Mouse (Mus musculus) midbrain, embryonic 13.5 days (tissue): ENCODE measurements around the gene Esyt1. TPM values are rescaled to one million over a fixed set of nuclear protein-coding genes. Genes with fewer than 3 reads are reported as not detected.
"Not testable (repeated sequence)": the region's sequence is repeated elsewhere in the genome, so short reads cannot be mapped to it uniquely, and the experiment has no call there.

Experiments used
- ATAC-seq: fragments of 200-750 bp; cut with Nextera tagmentation; 2 replicates; pipeline ENCODE4 v1.8.0; 2017; ENCODE audit warnings: mild to moderate bottlenecking, moderate TSS enrichment, moderate library complexity
- H3K27ac ChIP-seq: fragments of 300-500 bp; sonication (generic); 2 replicates; pipeline ENCODE4 v1.5.1; 2015; ENCODE audit warnings: inconsistent platforms, mild to moderate bottlenecking, moderate library complexity
- H3K27me3 ChIP-seq: fragments of 300-500 bp; sonication (generic); 2 replicates; pipeline ENCODE4 v1.6.1; 2015; ENCODE audit warnings: mild to moderate bottlenecking, inconsistent platforms
- H3K36me3 ChIP-seq: fragments of 300-500 bp; sonication (generic); 2 replicates; pipeline ENCODE4 v1.6.1; 2015; ENCODE audit warnings: mild to moderate bottlenecking, inconsistent platforms
- H3K4me1 ChIP-seq: fragments of 300-500 bp; sonication (generic); replicated peaks from 2 replicates; pipeline ENCODE4 v1.6.1; 2015; ENCODE audit warnings: inconsistent platforms
- H3K4me2 ChIP-seq: fragments of 300-500 bp; sonication (generic); replicated peaks from 2 replicates; pipeline ENCODE4 v1.6.1; 2015; ENCODE audit warnings: moderate library complexity, mild to moderate bottlenecking, inconsistent platforms
- H3K4me3 ChIP-seq: fragments of 300-500 bp; sonication (generic); replicated peaks from 2 replicates; pipeline ENCODE4 v1.5.1; 2015; ENCODE audit warnings: mild to moderate bottlenecking, inconsistent platforms
- H3K9ac ChIP-seq: fragments of 300-500 bp; sonication (generic); replicated peaks from 2 replicates; pipeline ENCODE4 v1.6.1; 2015; ENCODE audit warnings: mild to moderate bottlenecking, inconsistent platforms
- H3K9me3 ChIP-seq: fragments of 300-500 bp; sonication (generic); 2 replicates; pipeline ENCODE4 v1.6.1; 2016; ENCODE audit warnings: mild to moderate bottlenecking, inconsistent platforms
- WGBS: fragments of 180-500 bp; shearing (Covaris S2); methylation state at CpG from one replicate; pipeline ENCODE4 v1.1.7; 2015; 5-methylcytosine and 5-hydroxymethylcytosine counted together
- polyA plus RNA-seq: library from polyadenylated mRNA; unstranded; fragments of >200 nt; fragmentation: Nextera tagmentation; extraction: Ambion mirVana; gene quantifications from 2 replicates; pipeline ENCODE4 v1.2.1, GENCODE M21; 2015

The Esyt1 gene
- polyA plus RNA-seq, 1 experiment from 2014 or later, result 13.7 TPM

GRCm38 (mm10) chr10:128498590-128498989 lies 27.1 kb downstream of the Esyt1 start, which contains the start of gene Myl6b:
Myl6b (minus strand) TSS chr10:128498685.
- Histone ChIP-seq H3K9ac (peak within 1 kb of the TSS; percentile 67), H3K4me1 (peaks cover 35% of the 10 kb centered on the region), H3K4me3 (peak within 1 kb of the TSS; percentile 71), H3K36me3 (no peaks in the 10 kb centered on the region), H3K27ac (peak within 1 kb of the TSS; percentile 73), H3K9me3 (no peaks in the 10 kb centered on the region), H3K27me3 (peaks cover 10% of the 10 kb centered on the region; the same call in 1 of the 2 replicates), H3K4me2 (peak within 1 kb of the TSS; percentile 74)
- 0% methylated on average over 27 of the region's 27 CpGs for WGBS
- peak; percentile 85 for ATAC-seq

- Histone ChIP-seq H3K27ac (no peak overlapping the region), H3K4me1 (peaks cover 41% of the 10 kb centered on the region), H3K9ac (peak overlapping the region; percentile 32; the same call in 1 of the 2 replicates), H3K27me3 (peaks cover 10% of the 10 kb centered on the region; the same call in 1 of the 2 replicates), H3K36me3 (no peaks in the 10 kb centered on the region), H3K4me2 (no peak overlapping the region), H3K9me3 (no peaks in the 10 kb centered on the region), H3K4me3 (peak overlapping the region; percentile 3; the same call in 1 of the 2 replicates)
- no peak for ATAC-seq
- WGBS, result 40% methylated on average over 6 of the region's 6 CpGs
These were observed 28.4 kb downstream of the Esyt1 start for GRCm38 (mm10) chr10:128497134-128497737.

GRCm38 (mm10) chr10:128496509-128497077 lies 29.1 kb downstream of the Esyt1 start:
- Histone ChIP-seq H3K4me1 (peaks cover 48% of the 10 kb centered on the region), H3K4me2 (no peak overlapping the region), H3K27ac (no peak overlapping the region), H3K36me3 (peaks cover 4% of the 10 kb centered on the region), H3K9me3 (no peaks in the 10 kb centered on the region), H3K27me3 (peaks cover 10% of the 10 kb centered on the region; the same call in 1 of the 2 replicates), H3K9ac (no peak overlapping the region), H3K4me3 (no peak overlapping the region)
- ATAC-seq, result no peak
- 24% methylated on average over 6 of the region's 6 CpGs for WGBS

- no peak overlapping the region for H3K4me2 ChIP-seq
- 84% methylated on average over 4 of the region's 4 CpGs for WGBS
These were observed 29.8 kb downstream of the Esyt1 start for GRCm38 (mm10) chr10:128495903-128496302.

GRCm38 (mm10) chr10:128495270-128495669 lies 30.4 kb downstream of the Esyt1 start:
- ATAC-seq, result no peak
- Histone ChIP-seq H3K4me2 (peak overlapping the region; percentile 67), H3K9me3 (no peaks in the 10 kb centered on the region), H3K4me3 (peak overlapping the region; percentile 77), H3K36me3 (peaks cover 18% of the 10 kb centered on the region), H3K27ac (no peak overlapping the region), H3K4me1 (peaks cover 61% of the 10 kb centered on the region), H3K27me3 (peaks cover 10% of the 10 kb centered on the region; the same call in 1 of the 2 replicates), H3K9ac (no peak overlapping the region)
- WGBS, result 85% methylated on average over 2 of the region's 2 CpGs

More at GRCm38 (mm10) chr10:128495903-128496302, 29.8 kb downstream of the Esyt1 start:
- H3K27ac ChIP-seq, result no peak overlapping the region
- peaks cover 55% of the 10 kb centered on the region for H3K4me1 ChIP-seq
- no peak for ATAC-seq
- H3K36me3 ChIP-seq, result peaks cover 11% of the 10 kb centered on the region
- H3K4me3 ChIP-seq, result no peak overlapping the region
- peaks cover 10% of the 10 kb centered on the region; the same call in 1 of the 2 replicates for H3K27me3 ChIP-seq
- H3K9me3 ChIP-seq, result no peaks in the 10 kb centered on the region
- H3K9ac ChIP-seq, result no peak overlapping the region

GRCm38 (mm10) chr10:128494667-128495245 lies 30.9 kb downstream of the Esyt1 start:
- Histone ChIP-seq H3K27ac (peak overlapping the region; percentile 94), H3K9me3 (no peaks in the 10 kb centered on the region), H3K36me3 (peaks cover 23% of the 10 kb centered on the region), H3K9ac (peak overlapping the region; percentile 78), H3K4me2 (peak overlapping the region; percentile 67), H3K4me3 (peak overlapping the region; percentile 77), H3K4me1 (peaks cover 66% of the 10 kb centered on the region), H3K27me3 (peaks cover 10% of the 10 kb centered on the region; the same call in 1 of the 2 replicates)
- WGBS, result 62% methylated on average over 11 of the region's 11 CpGs
- no peak for ATAC-seq

GRCm38 (mm10) chr10:128493695-128494666 lies 31.7 kb downstream of the Esyt1 start, which contains the start of gene Myl6:
Myl6 (minus strand) TSS chr10:128494145.
- Histone ChIP-seq H3K36me3 (peaks cover 30% of the 10 kb centered on the region), H3K4me2 (peak within 1 kb of the TSS; percentile 67), H3K4me3 (peak within 1 kb of the TSS; percentile 77), H3K9me3 (no peaks in the 10 kb centered on the region), H3K27ac (peak within 1 kb of the TSS; percentile 94), H3K9ac (peak within 1 kb of the TSS; percentile 85), H3K27me3 (peaks cover 10% of the 10 kb centered on the region; the same call in 1 of the 2 replicates), H3K4me1 (peaks cover 61% of the 10 kb centered on the region)
- peak; percentile 93 for ATAC-seq
- WGBS, result 0% methylated on average over 45 of the region's 45 CpGs

GRCm38 (mm10) chr10:128493319-128493694 lies 32.4 kb downstream of the Esyt1 start:
- Histone ChIP-seq H3K27me3 (peaks cover 10% of the 10 kb centered on the region; the same call in 1 of the 2 replicates), H3K4me3 (peak overlapping the region; percentile 77), H3K36me3 (peaks cover 37% of the 10 kb centered on the region), H3K4me1 (peaks cover 59% of the 10 kb centered on the region), H3K9ac (peak overlapping the region; percentile 85), H3K9me3 (no peaks in the 10 kb centered on the region), H3K4me2 (peak overlapping the region; percentile 67), H3K27ac (peak overlapping the region; percentile 94)
- under 1% methylated on average over 12 of the region's 12 CpGs for WGBS
- ATAC-seq, result no peak; the same call in 1 of the 2 replicates

GRCm38 (mm10) chr10:128492633-128493311 lies 32.9 kb downstream of the Esyt1 start:
- peak; percentile 27 for ATAC-seq

GRCm38 (mm10) chr10:128492051-128492450 lies 33.6 kb downstream of the Esyt1 start:
- not testable (repeated sequence) for ATAC-seq, H3K27me3 ChIP-seq, H3K9me3 ChIP-seq
- Histone ChIP-seq H3K27ac (peak overlapping the region; percentile 94), H3K4me3 (peak overlapping the region; percentile 77), H3K4me1 (peaks cover 48% of the 10 kb centered on the region), H3K9ac (peak overlapping the region; percentile 85), H3K4me2 (peak overlapping the region; percentile 67), H3K36me3 (peaks cover 50% of the 10 kb centered on the region)
- 80% methylated on average over 8 of the region's 8 CpGs for WGBS

More at GRCm38 (mm10) chr10:128492633-128493311, 32.9 kb downstream of the Esyt1 start:
- Histone ChIP-seq H3K36me3 (peaks cover 43% of the 10 kb centered on the region), H3K27me3 (peaks cover 10% of the 10 kb centered on the region; the same call in 1 of the 2 replicates), H3K4me3 (peak overlapping the region; percentile 77), H3K4me1 (peaks cover 54% of the 10 kb centered on the region), H3K9ac (peak overlapping the region; percentile 85), H3K27ac (peak overlapping the region; percentile 94), H3K9me3 (no peaks in the 10 kb centered on the region), H3K4me2 (peak overlapping the region; percentile 67)
- 25% methylated on average over 12 of the region's 12 CpGs for WGBS
